Mouse (Mus musculus) midbrain, postnatal 0 days (tissue): ENCODE results near the gene Aig1. TPM values are rescaled to one million over a fixed set of nuclear protein-coding genes. Genes with fewer than 3 reads are reported as not detected.

Source experiments
- ATAC-seq: fragments of 200-750 bp; cut with Nextera tagmentation; 2 replicates; pipeline ENCODE4 v1.8.0; 2017; ENCODE audit warnings: moderate number of reproducible peaks, mild to moderate bottlenecking, moderate TSS enrichment, moderate library complexity; ENCODE audit not compliant: low FRiP score
- DNase-seq: peaks from one replicate; pipeline ENCODE4 v3.0.0-alpha.2; 2015; ENCODE audit warnings: low spot score
- H3K27ac ChIP-seq: fragments of 300-500 bp; sonication (generic); 2 replicates; pipeline ENCODE4 v1.5.1; 2014; ENCODE audit warnings: low read depth, mild to moderate bottlenecking, low read length, mixed read lengths
- H3K27me3 ChIP-seq: fragments of 300-500 bp; sonication (generic); 2 replicates; pipeline ENCODE4 v1.6.1; 2014; ENCODE audit warnings: low read length, control low read depth, mixed read lengths; ENCODE audit not compliant: insufficient read depth
- H3K36me3 ChIP-seq: fragments of 300-500 bp; sonication (generic); 2 replicates; pipeline ENCODE4 v1.6.1; 2014; ENCODE audit warnings: low read length, control low read depth, mixed read lengths; ENCODE audit not compliant: insufficient read depth
- H3K4me1 ChIP-seq: fragments of 300-500 bp; sonication (generic); 2 replicates; pipeline ENCODE4 v1.6.1; 2014; ENCODE audit warnings: mild to moderate bottlenecking, control low read depth, antibody characterized with exemption, low read length, mixed read lengths; ENCODE audit not compliant: insufficient read depth
- H3K4me2 ChIP-seq: fragments of 300-500 bp; sonication (generic); 2 replicates; pipeline ENCODE4 v1.6.1; 2014; ENCODE audit warnings: low read depth, mild to moderate bottlenecking, low read length, mixed read lengths; ENCODE audit not compliant: poor library complexity, severe bottlenecking
- H3K4me3 ChIP-seq: fragments of 300-500 bp; sonication (generic); 2 replicates; pipeline ENCODE4 v1.5.1; 2014; ENCODE audit warnings: low read depth, mild to moderate bottlenecking, low read length, moderate library complexity
- H3K9ac ChIP-seq: fragments of 300-500 bp; sonication (generic); replicated peaks from 2 replicates; pipeline ENCODE4 v1.6.1; 2014; ENCODE audit warnings: mild to moderate bottlenecking, low read length, moderate library complexity, mixed read lengths; ENCODE audit not compliant: poor library complexity, severe bottlenecking
- H3K9me3 ChIP-seq: fragments of 300-500 bp; sonication (generic); 2 replicates; pipeline ENCODE4 v1.6.1; 2016; ENCODE audit warnings: low read length, control low read depth
- CTCF ChIP-seq: IDR thresholded peaks from 2 replicates; pipeline ENCODE4 v1.5.1; 2016; ENCODE audit warnings: antibody characterized with exemption, mild to moderate bottlenecking
- WGBS: fragments of 180-500 bp; shearing (Covaris S2); extraction: QIAGEN DNeasy Blood & Tissue Kit; methylation state at CpG from one replicate; pipeline ENCODE4 v1.1.7; 2014; 5-methylcytosine and 5-hydroxymethylcytosine counted together
- polyA plus RNA-seq: library from polyadenylated mRNA; unstranded; fragments of >200 nt; fragmentation: Nextera tagmentation; extraction: Ambion mirVana; gene quantifications from 2 replicates; pipeline ENCODE4 v1.2.1, GENCODE M21; 2015
- total RNA-seq: library from RNA; depleted of rRNA; stranded (reverse); fragments of >200 nt; gene quantifications from 2 replicates; pipeline ENCODE4 v1.2.3, GENCODE M21; 2014

The Aig1 gene
- total and polyA plus RNA-seq, 2 experiments from 2014 or later: 101 to 103 TPM

- Histone ChIP-seq H3K9ac (no peak overlapping the region), H3K4me1 (no peaks in the 10 kb centered on the region), H3K4me3 (no peak overlapping the region), H3K27me3 (no peaks in the 10 kb centered on the region), H3K36me3 (no peaks in the 10 kb centered on the region), H3K27ac (no peak overlapping the region), H3K9me3 (no peaks in the 10 kb centered on the region), H3K4me2 (no peak overlapping the region)
- no peak for DNase-seq
- WGBS: 92% methylated on average over 10 of the region's 10 CpGs
- ATAC-seq: no peak
- no peak for TF ChIP-seq CTCF
These were observed 14.4 kb upstream of the Aig1 start for GRCm38 (mm10) chr10:13882975-13883875.

- H3K9me3 ChIP-seq: no peaks in the 10 kb centered on the region
- no peaks in the 10 kb centered on the region for H3K4me1 ChIP-seq
- ATAC-seq (no peak), DNase-seq (no peak)
- no peak overlapping the region for H3K9ac ChIP-seq
- H3K27me3 ChIP-seq: no peaks in the 10 kb centered on the region
- H3K4me3 ChIP-seq: no peak overlapping the region
- H3K4me2 ChIP-seq: no peak overlapping the region
- 69% methylated on average over 9 of the region's 9 CpGs for WGBS
- no peak for TF ChIP-seq CTCF
- H3K27ac ChIP-seq: no peak overlapping the region
- no peaks in the 10 kb centered on the region for H3K36me3 ChIP-seq
These were observed 13.7 kb upstream of the Aig1 start for GRCm38 (mm10) chr10:13882490-13882889.

GRCm38 (mm10) chr10:13878696-13879095 is 9.9 kb upstream of the Aig1 start:
- 87% methylated on average over 4 of the region's 4 CpGs for WGBS

GRCm38 (mm10) chr10:13875038-13875420 is 6.2 kb upstream of the Aig1 start:
- H3K9me3 ChIP-seq: no peaks in the 10 kb centered on the region
- DNase-seq: no peak
- no peaks in the 10 kb centered on the region for H3K36me3 ChIP-seq
- no peak overlapping the region for H3K4me2 ChIP-seq
- WGBS: 81% methylated on average over 4 of the region's 4 CpGs
- no peak overlapping the region for H3K9ac ChIP-seq
- H3K27ac ChIP-seq: no peak overlapping the region
- ATAC-seq: no peak
- H3K4me3 ChIP-seq: no peak overlapping the region
- H3K27me3 ChIP-seq: no peaks in the 10 kb centered on the region
- TF ChIP-seq CTCF: no peak
- H3K4me1 ChIP-seq: no peaks in the 10 kb centered on the region

More at GRCm38 (mm10) chr10:13878696-13879095, 9.9 kb upstream of the Aig1 start:
- no peak for DNase-seq
- Histone ChIP-seq H3K36me3 (no peaks in the 10 kb centered on the region), H3K27me3 (no peaks in the 10 kb centered on the region), H3K27ac (no peak overlapping the region), H3K4me3 (no peak overlapping the region), H3K4me2 (no peak overlapping the region), H3K4me1 (no peaks in the 10 kb centered on the region), H3K9ac (no peak overlapping the region), H3K9me3 (no peaks in the 10 kb centered on the region)
- no peak for TF ChIP-seq CTCF
- ATAC-seq: no peak

- 87% methylated on average over 10 of the region's 10 CpGs for WGBS
- Histone ChIP-seq H3K27ac (no peak overlapping the region), H3K9me3 (no peaks in the 10 kb centered on the region), H3K4me3 (no peak overlapping the region), H3K4me1 (no peaks in the 10 kb centered on the region), H3K4me2 (no peak overlapping the region), H3K36me3 (no peaks in the 10 kb centered on the region), H3K27me3 (no peaks in the 10 kb centered on the region), H3K9ac (no peak overlapping the region)
- no peak for DNase-seq
- ATAC-seq: no peak
- no peak for TF ChIP-seq CTCF
These were observed 5.7 kb upstream of the Aig1 start for GRCm38 (mm10) chr10:13874301-13875037.

- Histone ChIP-seq H3K9me3 (no peaks in the 10 kb centered on the region), H3K36me3 (no peaks in the 10 kb centered on the region), H3K4me2 (no peak overlapping the region), H3K4me3 (no peak overlapping the region), H3K27me3 (no peaks in the 10 kb centered on the region), H3K9ac (no peak overlapping the region), H3K4me1 (peaks cover 8% of the 10 kb centered on the region), H3K27ac (no peak overlapping the region)
- TF ChIP-seq CTCF: no peak
- no peak for DNase-seq
- no peak for ATAC-seq
- WGBS: 81% methylated on average over 3 of the region's 3 CpGs
These were observed 1.8 kb upstream of the Aig1 start for GRCm38 (mm10) chr10:13870531-13870930.
